Mouse (Mus musculus): ENCODE results near the gene Ddx21.
A peak's percentile ranks its signal among the peaks of the same experiment; 100 is the strongest.
"Not testable (repeated sequence)": the region's sequence is repeated elsewhere in the genome, so short reads cannot be mapped to it uniquely, and the experiment has no call there.

The Ddx21 gene

GRCm38 (mm10) chr10:62602177-62603040 lies at the start of gene Ddx21:
TSS of gene Ddx21 (minus strand) at chr10:62602281.
- DNase-seq (ENCODE audit: low spot score in 2 of 2) = peak; percentile 67 to 80

- DNase-seq (ENCODE audit: low spot score in 2 of 2) = peak; percentile 98 to 99
Observed at GRCm38 (mm10) chr10:62650881-62651810, 49.1 kb upstream of the Ddx21 start, which contains the start of gene Ddx50. TSS of gene Ddx50 (minus strand) at chr10:62651218.

GRCm38 (mm10) chr10:62650358-62650782 lies 48.3 kb upstream of the Ddx21 start:
- no peak for DNase-seq (ENCODE audit: low spot score in 2 of 2)

- DNase-seq (ENCODE audit: low spot score in 2 of 2) = no peak
Observed at GRCm38 (mm10) chr10:62604161-62604560, 2.1 kb upstream of the Ddx21 start.

GRCm38 (mm10) chr10:62603233-62604030 lies 1.4 kb upstream of the Ddx21 start:
- no peak for DNase-seq (ENCODE audit: low spot score in 2 of 2)

- DNase-seq (ENCODE audit: low spot score in 2 of 2) = no peak
Observed at GRCm38 (mm10) chr10:62601833-62602176, 276 bp downstream of the Ddx21 start.

- DNase-seq (ENCODE audit: low spot score in 2 of 2) = no peak
Observed at GRCm38 (mm10) chr10:62601053-62601791, 859 bp downstream of the Ddx21 start.

GRCm38 (mm10) chr10:62600056-62600455 lies 2.0 kb downstream of the Ddx21 start:
- DNase-seq (ENCODE audit: low spot score in 2 of 2) = no peak

GRCm38 (mm10) chr10:62599311-62599710 lies 2.8 kb downstream of the Ddx21 start:
- not testable (repeated sequence) for DNase-seq (ENCODE audit: low spot score in 2 of 2)

- DNase-seq (ENCODE audit: low spot score in 2 of 2) = no peak
Observed at GRCm38 (mm10) chr10:62592496-62592895, 9.6 kb downstream of the Ddx21 start.

- peak; percentile 77 to 87 for DNase-seq (ENCODE audit: low spot score in 2 of 2)
Observed at GRCm38 (mm10) chr10:62590200-62590599, 11.9 kb downstream of the Ddx21 start.

GRCm38 (mm10) chr10:62588616-62589015 lies 13.5 kb downstream of the Ddx21 start:
- DNase-seq (ENCODE audit: low spot score in 2 of 2) = no peak

- DNase-seq (ENCODE audit: low spot score in 2 of 2) = no peak
Observed at GRCm38 (mm10) chr10:62583245-62583644, 18.8 kb downstream of the Ddx21 start.

- no peak for DNase-seq (ENCODE audit: low spot score in 2 of 2)
Observed at GRCm38 (mm10) chr10:62582701-62583100, 19.4 kb downstream of the Ddx21 start.

- no peak for DNase-seq (ENCODE audit: low spot score in 2 of 2)
Observed at GRCm38 (mm10) chr10:62582263-62582662, 19.8 kb downstream of the Ddx21 start.

- not testable (repeated sequence) for DNase-seq (ENCODE audit: low spot score in 2 of 2)
Observed at GRCm38 (mm10) chr10:62579129-62579528, 23.0 kb downstream of the Ddx21 start.

- DNase-seq (ENCODE audit: low spot score in 2 of 2) = peak; percentile 92 to 93
Observed at GRCm38 (mm10) chr10:62578338-62579100, 23.6 kb downstream of the Ddx21 start, which contains the start of gene Kif1bp. TSS of gene Kif1bp (minus strand) at chr10:62578457.

- DNase-seq (ENCODE audit: low spot score in 2 of 2) = no peak
Observed at GRCm38 (mm10) chr10:62577673-62578337, 24.3 kb downstream of the Ddx21 start.

- DNase-seq (ENCODE audit: low spot score in 2 of 2) = no peak
Observed at GRCm38 (mm10) chr10:62575001-62575400, 27.1 kb downstream of the Ddx21 start.
